Mouse (Mus musculus) CH12.LX (cell line): ENCODE data around the gene Ptp4a2. TPM values are rescaled to one million over a fixed set of nuclear protein-coding genes. Genes with fewer than 3 reads are reported as not detected.
A peak's percentile ranks its signal among the peaks of the same experiment; 100 is the strongest.

Source experiments
- DNase-seq: peaks from one replicate; pipeline ENCODE4 v3.0.0-alpha.2; 2013; ENCODE audit errors: extremely low read depth
- H3K27ac ChIP-seq: 2 replicates; pipeline ENCODE4 v1.5.1; 2012; ENCODE audit warnings: low read depth, mild to moderate bottlenecking, control low read depth, moderate library complexity; ENCODE audit not compliant: insufficient read depth
- H3K27me3 ChIP-seq: replicated peaks from 2 replicates; pipeline ENCODE3; 2012; ENCODE audit warnings: inconsistent platforms
- H3K36me3 ChIP-seq, 2 experiments: replicated peaks in 1 of 2; 2 replicates each; pipeline versions ENCODE3 to v1.6.1; 2012; ENCODE audit warnings: inconsistent platforms in 1 of 2, low read length in 1 of 2, mild to moderate bottlenecking in 1 of 2, mixed read lengths in 1 of 2, moderate library complexity in 1 of 2; ENCODE audit not compliant: control insufficient read depth in 1 of 2, insufficient read depth in 1 of 2
- H3K4me1 ChIP-seq, 2 experiments: 2 replicates each; pipeline ENCODE4 v1.6.1; 2012; ENCODE audit warnings: inconsistent platforms in 1 of 2, moderate library complexity in 1 of 2; ENCODE audit not compliant: insufficient read depth in 2 of 2, control insufficient read depth in 1 of 2
- H3K4me2 ChIP-seq: 2 replicates; pipeline ENCODE4 v1.6.1; 2012; ENCODE audit warnings: low read depth, mild to moderate bottlenecking, control low read depth; ENCODE audit not compliant: poor library complexity, insufficient read depth, severe bottlenecking
- H3K4me3 ChIP-seq, 3 experiments: fragments of 150-350 bp in 1 of 3; sonication (generic) in 1 of 3; replicated peaks in 1 of 3; 2 replicates each; pipeline versions ENCODE3 to v1.5.1; 2011 to 2012; ENCODE audit warnings: low read depth in 2 of 3, low read length in 2 of 3, mild to moderate bottlenecking in 2 of 3, moderate library complexity in 2 of 3, control low read depth in 1 of 3, improper control_type of control experiment in 1 of 3, inconsistent platforms in 1 of 3, mixed read lengths in 1 of 3; ENCODE audit not compliant: poor library complexity in 1 of 3
- H3K79me2 ChIP-seq: replicated peaks from 2 replicates; pipeline ENCODE4 v1.6.1; 2012; ENCODE audit warnings: mild to moderate bottlenecking, moderate library complexity; ENCODE audit not compliant: control insufficient read depth, poor library complexity, insufficient read depth, severe bottlenecking; ENCODE audit errors: extremely low read depth
- H3K9ac ChIP-seq: 2 replicates; pipeline ENCODE4 v1.6.1; 2012; ENCODE audit warnings: low read depth, mild to moderate bottlenecking, control low read depth, moderate library complexity; ENCODE audit not compliant: insufficient read depth
- H3K9me3 ChIP-seq: replicated peaks from 2 replicates; pipeline ENCODE3; 2012; ENCODE audit warnings: low read length, inconsistent platforms, mixed read lengths
- CHD1 ChIP-seq: IDR thresholded peaks from 2 replicates; pipeline ENCODE4 v1.6.1; 2012; ENCODE audit warnings: low read depth, low read length, improper control_type of control experiment, inconsistent platforms
- CHD2 ChIP-seq: IDR thresholded peaks from 2 replicates; pipeline ENCODE4 v1.6.1; 2011; ENCODE audit warnings: low read length, improper control_type of control experiment
- CTCF ChIP-seq, 2 experiments: IDR thresholded peaks in 1 of 2; conservative IDR thresholded peaks in 1 of 2; 2 replicates each; pipeline ENCODE4 v1.5.1; 2011 to 2012; ENCODE audit warnings: low read depth in 2 of 2, low read length in 2 of 2, improper control_type of control experiment in 1 of 2, inconsistent platforms in 1 of 2, mild to moderate bottlenecking in 1 of 2, moderate library complexity in 1 of 2
- E2F4 ChIP-seq: IDR thresholded peaks from 2 replicates; pipeline ENCODE4 v1.6.1; 2011; ENCODE audit warnings: low read depth, low read length, improper control_type of control experiment; ENCODE audit not compliant: insufficient replicate concordance
- ELF1 ChIP-seq: IDR thresholded peaks from 2 replicates; pipeline ENCODE4 v1.6.1; 2014; ENCODE audit warnings: low read depth, mild to moderate bottlenecking, inconsistent platforms, low read length, improper control_type of control experiment
- EP300 ChIP-seq: IDR thresholded peaks from 2 replicates; pipeline ENCODE4 v1.6.1; 2011; ENCODE audit warnings: low read length, improper control_type of control experiment
- ETS1 ChIP-seq: conservative IDR thresholded peaks from 2 replicates; pipeline ENCODE4 v1.6.1; 2012; ENCODE audit warnings: low read depth, mild to moderate bottlenecking, inconsistent platforms, low read length, improper control_type of control experiment, moderate library complexity
- GABPA ChIP-seq: IDR thresholded peaks from 2 replicates; pipeline ENCODE4 v1.6.1; 2012; ENCODE audit warnings: low read depth, low read length, improper control_type of control experiment, inconsistent platforms; ENCODE audit not compliant: insufficient replicate concordance
- HCFC1 ChIP-seq: IDR thresholded peaks from 2 replicates; pipeline ENCODE4 v1.6.1; 2012; ENCODE audit warnings: low read depth, mild to moderate bottlenecking, inconsistent platforms, low read length, improper control_type of control experiment
- IRF4 ChIP-seq: IDR thresholded peaks from 2 replicates; pipeline ENCODE4 v1.6.1; 2014; ENCODE audit warnings: low read depth, mild to moderate bottlenecking, inconsistent platforms, low read length, improper control_type of control experiment
- JUN ChIP-seq: IDR thresholded peaks from 2 replicates; pipeline ENCODE4 v1.6.1; 2011; ENCODE audit warnings: low read depth, mild to moderate bottlenecking, low read length, improper control_type of control experiment, moderate library complexity; ENCODE audit not compliant: insufficient read depth
- JUND ChIP-seq: conservative IDR thresholded peaks from 2 replicates; pipeline ENCODE4 v1.6.1; 2011; ENCODE audit warnings: low read depth, low read length, improper control_type of control experiment
- KAT2A ChIP-seq: IDR thresholded peaks from 2 replicates; pipeline ENCODE4 v1.6.1; 2012; ENCODE audit warnings: low read length, improper control_type of control experiment, inconsistent platforms; ENCODE audit not compliant: insufficient replicate concordance
- MAFK ChIP-seq: IDR thresholded peaks from 2 replicates; pipeline ENCODE4 v1.6.1; 2011; ENCODE audit warnings: low read length, improper control_type of control experiment; ENCODE audit not compliant: insufficient replicate concordance
- MAX ChIP-seq: IDR thresholded peaks from 2 replicates; pipeline ENCODE4 v1.6.1; 2011; ENCODE audit warnings: low read length, improper control_type of control experiment
- MAZ ChIP-seq: IDR thresholded peaks from 2 replicates; pipeline ENCODE4 v1.6.1; 2012; ENCODE audit warnings: low read depth, mild to moderate bottlenecking, inconsistent platforms, low read length, improper control_type of control experiment, moderate library complexity
- MEF2A ChIP-seq: IDR thresholded peaks from 2 replicates; pipeline ENCODE4 v1.6.1; 2014; ENCODE audit warnings: low read depth, mild to moderate bottlenecking, inconsistent platforms, low read length, improper control_type of control experiment, borderline replicate concordance
- MXI1 ChIP-seq: IDR thresholded peaks from 2 replicates; pipeline ENCODE4 v1.6.1; 2011; ENCODE audit warnings: mild to moderate bottlenecking, low read depth, low read length, improper control_type of control experiment
- MYC ChIP-seq: IDR thresholded peaks from 2 replicates; pipeline ENCODE4 v1.6.1; 2011; ENCODE audit warnings: low read depth, mild to moderate bottlenecking, improper control_type of control experiment, low read length
- NELFE ChIP-seq: IDR thresholded peaks from 2 replicates; pipeline ENCODE4 v1.6.1; 2011; ENCODE audit warnings: low read depth, low read length, improper control_type of control experiment
- NRF1 ChIP-seq: IDR thresholded peaks from 2 replicates; pipeline ENCODE4 v1.6.1; 2014; ENCODE audit warnings: low read depth, mild to moderate bottlenecking, inconsistent platforms, low read length, improper control_type of control experiment, moderate library complexity
- POLR2A ChIP-seq: IDR thresholded peaks from 2 replicates; pipeline ENCODE4 v1.6.1; 2011; ENCODE audit warnings: low read depth, mild to moderate bottlenecking, improper control_type of control experiment, low read length
- POLR2AphosphoS2 ChIP-seq: IDR thresholded peaks from 2 replicates; pipeline ENCODE4 v1.6.1; 2011; ENCODE audit warnings: low read depth, low read length, improper control_type of control experiment
- RAD21 ChIP-seq: IDR thresholded peaks from 2 replicates; pipeline ENCODE4 v1.6.1; 2011; ENCODE audit warnings: low read depth, mild to moderate bottlenecking, low read length, improper control_type of control experiment, moderate library complexity
- RCOR1 ChIP-seq: conservative IDR thresholded peaks from 2 replicates; pipeline ENCODE4 v1.6.1; 2012; ENCODE audit warnings: low read depth, mild to moderate bottlenecking, inconsistent platforms, low read length, improper control_type of control experiment
- SIN3A ChIP-seq: IDR thresholded peaks from 2 replicates; pipeline ENCODE4 v1.6.1; 2012; ENCODE audit warnings: low read length, improper control_type of control experiment, inconsistent platforms
- SMC3 ChIP-seq: IDR thresholded peaks from 2 replicates; pipeline ENCODE4 v1.6.1; 2011; ENCODE audit warnings: low read depth, low read length, improper control_type of control experiment
- TBP ChIP-seq: conservative IDR thresholded peaks from 2 replicates; pipeline ENCODE4 v1.6.1; 2011; ENCODE audit warnings: low read depth, low read length, improper control_type of control experiment
- TCF12 ChIP-seq: IDR thresholded peaks from 2 replicates; pipeline ENCODE4 v1.6.1; 2014; ENCODE audit warnings: low read depth, mild to moderate bottlenecking, inconsistent platforms, low read length, improper control_type of control experiment
- UBTF ChIP-seq: IDR thresholded peaks from 2 replicates; pipeline ENCODE4 v1.6.1; 2012; ENCODE audit warnings: low read depth, mild to moderate bottlenecking, inconsistent platforms, low read length, improper control_type of control experiment, moderate library complexity
- USF2 ChIP-seq: conservative IDR thresholded peaks from 2 replicates; pipeline ENCODE4 v1.6.1; 2011; ENCODE audit warnings: low read depth, low read length, improper control_type of control experiment
- ZC3H11A ChIP-seq: IDR thresholded peaks from 2 replicates; pipeline ENCODE4 v1.6.1; 2012; ENCODE audit warnings: low read depth, mild to moderate bottlenecking, inconsistent platforms, low read length, improper control_type of control experiment
- ZKSCAN1 ChIP-seq: IDR thresholded peaks from 2 replicates; pipeline ENCODE4 v1.6.1; 2012; ENCODE audit warnings: low read depth, inconsistent platforms, low read length, improper control_type of control experiment, borderline replicate concordance
- ZMIZ1 ChIP-seq: IDR thresholded peaks from 2 replicates; pipeline ENCODE4 v1.6.1; 2012; ENCODE audit warnings: low read depth, mild to moderate bottlenecking, inconsistent platforms, low read length, improper control_type of control experiment
- ZNF384 ChIP-seq: IDR thresholded peaks from 2 replicates; pipeline ENCODE4 v1.6.1; 2012; ENCODE audit warnings: low read depth, low read length, improper control_type of control experiment, inconsistent platforms
- dilution Hi-C: fragments of 300-500 bp; cut with MboI; formaldehyde crosslinking; loops from 2 replicates; pipeline ENCODE4 v1.14.3; 2020; ENCODE audit warnings: low sequenced_read_pairs; ENCODE audit not compliant: extremely low pct_unique_long_range_greater_than_20kb, extremely low pct_ligation_motif_present
- in situ Hi-C: fragments of 300-500 bp; cut with MboI; formaldehyde crosslinking; loops from 3 replicates; pipeline ENCODE4 v1.14.3; 2019; ENCODE audit warnings: low sequenced_read_pairs, low pct_ligation_motif_present, low pct_unique_long_range_greater_than_20kb, mixed read lengths
- polyA plus RNA-seq: library from polyadenylated mRNA; unstranded; fragments of >175 nt; gene quantifications from 2 replicates; pipeline ENCODE4 v1.2.1, GENCODE M21; 2012; ENCODE audit warnings: low read depth; ENCODE audit not compliant: insufficient read length
- total RNA-seq, 2 experiments: library from RNA; depleted of rRNA; stranded (reverse); fragments of 300-350 nt in 1 of 2; fragments of >200 nt in 1 of 2; gene quantifications; 2 replicates each; pipeline ENCODE4 v1.2.3; 2012 to 2014

Gene Ptp4a2
- total and polyA plus RNA-seq, 3 experiments: 113 to 415 (median 327) TPM

- peaks cover 5% of the 10 kb centered on the region for H3K9me3 ChIP-seq
- peaks cover 0 to 36% of the 10 kb centered on the region in 2 experiments for H3K36me3 ChIP-seq
- peaks cover 5 to 26% of the 10 kb centered on the region in 2 experiments; a peak in 3 of 4 replicates for H3K4me1 ChIP-seq
- H3K27ac ChIP-seq: peak overlapping the region; percentile 100
- in situ Hi-C loops (no loop called here), dilution Hi-C loops (no loop called here)
- DNase-seq: no peak
- TF ChIP-seq TBP (no peak), ZMIZ1 (no peak; the same call in 1 of the 2 replicates), ETS1 (peak; percentile 32; the same call in 1 of the 2 replicates), MXI1 (no peak), POLR2AphosphoS2 (no peak), GABPA (no peak), ELF1 (no peak), USF2 (no peak), SMC3 (no peak), ZKSCAN1 (no peak), CHD1 (peak; percentile 94), MAX (0 out of 2 replicates have a peak, but pooled peaks have one; percentile 28), KAT2A (0 out of 2 replicates have a peak, but pooled peaks have one; percentile 32), ZC3H11A (no peak), EP300 (peak; percentile 35), E2F4 (0 out of 2 replicates have a peak, but pooled peaks have one; percentile 61), MAZ (peak; percentile 70; the same call in 1 of the 2 replicates), JUN (no peak), CHD2 (peak; percentile 74), SIN3A (no peak; the same call in 1 of the 2 replicates), NRF1 (0 out of 2 replicates have a peak, but pooled peaks have one; percentile 13), HCFC1 (0 out of 2 replicates have a peak, but pooled peaks have one; percentile 5), MAFK (peak; percentile 32; the same call in 1 of the 2 replicates), MEF2A (peak; percentile 37; the same call in 1 of the 2 replicates), TCF12 (no peak), MYC (no peak), RCOR1 (peak; percentile 60; the same call in 1 of the 2 replicates), ZNF384 (no peak), CTCF (conservative IDR thresholded peaks at IDR 0.05 in 1 of 2, IDR thresholded peaks at IDR 0.05 in 1 of 2; ENCODE audit: low read depth in 2 of 2, low read length in 2 of 2) (no peak), NELFE (peak; percentile 59; the same call in 1 of the 2 replicates), IRF4 (no peak; the same call in 1 of the 2 replicates), UBTF (peak; percentile 18; the same call in 1 of the 2 replicates), POLR2A (no peak; the same call in 1 of the 2 replicates), RAD21 (no peak; the same call in 1 of the 2 replicates), JUND (peak; percentile 33; the same call in 1 of the 2 replicates)
- H3K4me2 ChIP-seq: peak overlapping the region; percentile 97
- H3K27me3 ChIP-seq: no peaks in the 10 kb centered on the region
- H3K4me3 ChIP-seq: peak overlapping the region; percentile 59 to 99 (median 70)
- peaks cover 18% of the 10 kb centered on the region for H3K79me2 ChIP-seq
- peak overlapping the region; percentile 100 for H3K9ac ChIP-seq
Observed at GRCm38 (mm10) chr4:129811605-129812468, 818 bp downstream of the Ptp4a2 start.
